Mouse (Mus musculus): ENCODE results near the gene Sec63. TPM values are rescaled to one million over a fixed set of nuclear protein-coding genes. Genes with fewer than 3 reads are reported as not detected.

Sec63 gene
- total and polyA plus RNA-seq, 2 experiments from 2014 or later: 14.0 to 24.9 TPM

- no peak overlapping the region for H3K4me2 ChIP-seq (ENCODE audit: low read depth)
- TF ChIP-seq CTCF (IDR thresholded peaks at IDR 0.05; ENCODE audit: low read depth): peak; percentile 58
- H3K4me3 ChIP-seq (ENCODE audit: low read depth, low read length): no peak overlapping the region
- H3K27ac ChIP-seq (ENCODE audit: low read depth, low read length): no peak overlapping the region
- no peaks in the 10 kb centered on the region for H3K4me1 ChIP-seq (ENCODE audit: insufficient read depth)
- no peaks in the 10 kb centered on the region for H3K27me3 ChIP-seq (ENCODE audit: insufficient read depth, low read length)
- DNase-seq (no peak), ATAC-seq (no peak)
- 68% methylated on average over 16 of the region's 16 CpGs for WGBS
- H3K9me3 ChIP-seq (ENCODE audit: low read length): no peaks in the 10 kb centered on the region
- no peak overlapping the region for H3K9ac ChIP-seq
- H3K36me3 ChIP-seq (ENCODE audit: insufficient read depth): no peaks in the 10 kb centered on the region
These were observed 80.4 kb downstream of the Sec63 start for GRCm38 (mm10) chr10:42841531-42842195.

GRCm38 (mm10) chr10:42842358-42842757, 81.1 kb downstream of the Sec63 start:
- Histone ChIP-seq H3K4me2 (ENCODE audit: low read depth) (no peak overlapping the region), H3K9me3 (ENCODE audit: low read length) (no peaks in the 10 kb centered on the region), H3K4me1 (ENCODE audit: insufficient read depth) (no peaks in the 10 kb centered on the region), H3K27me3 (ENCODE audit: insufficient read depth, low read length) (no peaks in the 10 kb centered on the region), H3K36me3 (ENCODE audit: insufficient read depth) (no peaks in the 10 kb centered on the region), H3K27ac (ENCODE audit: low read depth, low read length) (no peak overlapping the region), H3K4me3 (ENCODE audit: low read depth, low read length) (no peak overlapping the region), H3K9ac (no peak overlapping the region)
- ATAC-seq: peak; percentile 61
- peak; percentile 77 for DNase-seq
- WGBS: 18% methylated on average over 9 of the region's 9 CpGs
- TF ChIP-seq CTCF (IDR thresholded peaks at IDR 0.05; ENCODE audit: low read depth): peak; percentile 91

- H3K27ac ChIP-seq (ENCODE audit: low read depth, low read length): no peak overlapping the region
- no peaks in the 10 kb centered on the region for H3K4me1 ChIP-seq (ENCODE audit: insufficient read depth)
- no peak for ATAC-seq
- H3K9ac ChIP-seq: no peak overlapping the region
- no peak for DNase-seq
- 59% methylated on average over 1 of the region's 1 CpGs for WGBS
- H3K4me3 ChIP-seq (ENCODE audit: low read depth, low read length): no peak overlapping the region
- no peaks in the 10 kb centered on the region for H3K36me3 ChIP-seq (ENCODE audit: insufficient read depth)
- no peaks in the 10 kb centered on the region for H3K9me3 ChIP-seq (ENCODE audit: low read length)
- H3K4me2 ChIP-seq (ENCODE audit: low read depth): no peak overlapping the region
- TF ChIP-seq CTCF (IDR thresholded peaks at IDR 0.05; ENCODE audit: low read depth): no peak
- H3K27me3 ChIP-seq (ENCODE audit: insufficient read depth, low read length): no peaks in the 10 kb centered on the region
These were observed 82.1 kb downstream of the Sec63 start for GRCm38 (mm10) chr10:42843416-42843815.

- H3K9ac ChIP-seq: no peak overlapping the region
- H3K9me3 ChIP-seq (ENCODE audit: low read length): no peaks in the 10 kb centered on the region
- no peaks in the 10 kb centered on the region for H3K4me1 ChIP-seq (ENCODE audit: insufficient read depth)
- 46% methylated on average over 1 of the region's 1 CpGs for WGBS
- no peaks in the 10 kb centered on the region for H3K27me3 ChIP-seq (ENCODE audit: insufficient read depth, low read length)
- DNase-seq (no peak), ATAC-seq (no peak)
- no peak overlapping the region for H3K4me2 ChIP-seq (ENCODE audit: low read depth)
- H3K36me3 ChIP-seq (ENCODE audit: insufficient read depth): no peaks in the 10 kb centered on the region
- no peak overlapping the region for H3K4me3 ChIP-seq (ENCODE audit: low read depth, low read length)
- H3K27ac ChIP-seq (ENCODE audit: low read depth, low read length): no peak overlapping the region
- TF ChIP-seq CTCF (IDR thresholded peaks at IDR 0.05; ENCODE audit: low read depth): no peak
These were observed 84.2 kb downstream of the Sec63 start for GRCm38 (mm10) chr10:42845480-42845879.

GRCm38 (mm10) chr10:42848179-42849080, 87.1 kb downstream of the Sec63 start:
- DNase-seq (no peak), ATAC-seq (no peak)
- TF ChIP-seq CTCF (IDR thresholded peaks at IDR 0.05; ENCODE audit: low read depth): no peak
- Histone ChIP-seq H3K4me2 (ENCODE audit: low read depth) (no peak overlapping the region), H3K27ac (ENCODE audit: low read depth, low read length) (no peak overlapping the region), H3K4me3 (ENCODE audit: low read depth, low read length) (no peak overlapping the region), H3K9me3 (ENCODE audit: low read length) (no peaks in the 10 kb centered on the region), H3K4me1 (ENCODE audit: insufficient read depth) (no peaks in the 10 kb centered on the region), H3K9ac (no peak overlapping the region), H3K36me3 (ENCODE audit: insufficient read depth) (no peaks in the 10 kb centered on the region), H3K27me3 (ENCODE audit: insufficient read depth, low read length) (no peaks in the 10 kb centered on the region)
- 90% methylated on average over 13 of the region's 13 CpGs for WGBS

- Histone ChIP-seq H3K9ac (no peak overlapping the region), H3K36me3 (ENCODE audit: insufficient read depth) (no peaks in the 10 kb centered on the region), H3K4me2 (ENCODE audit: low read depth) (no peak overlapping the region), H3K27ac (ENCODE audit: low read depth, low read length) (no peak overlapping the region), H3K4me1 (ENCODE audit: insufficient read depth) (no peaks in the 10 kb centered on the region), H3K27me3 (ENCODE audit: insufficient read depth, low read length) (no peaks in the 10 kb centered on the region), H3K4me3 (ENCODE audit: low read depth, low read length) (no peak overlapping the region), H3K9me3 (ENCODE audit: low read length) (no peaks in the 10 kb centered on the region)
- no peak for DNase-seq
- ATAC-seq: no peak
- 89% methylated on average over 7 of the region's 7 CpGs for whole genome bisulfite sequencing
- TF ChIP-seq CTCF (IDR thresholded peaks at IDR 0.05; ENCODE audit: low read depth): no peak
These were observed 87.7 kb downstream of the Sec63 start for GRCm38 (mm10) chr10:42849081-42849400.

GRCm38 (mm10) chr10:42854838-42855237, 93.5 kb downstream of the Sec63 start:
- H3K4me2 ChIP-seq (ENCODE audit: low read depth): no peak overlapping the region
- WGBS: 39% methylated on average over 4 of the region's 4 CpGs
- H3K9ac ChIP-seq: no peak overlapping the region
- no peak for TF ChIP-seq CTCF (IDR thresholded peaks at IDR 0.05; ENCODE audit: low read depth)
- DNase-seq (no peak), ATAC-seq (no peak)
- H3K4me3 ChIP-seq (ENCODE audit: low read depth, low read length): no peak overlapping the region
- H3K27ac ChIP-seq (ENCODE audit: low read depth, low read length): no peak overlapping the region
- H3K9me3 ChIP-seq (ENCODE audit: low read length): no peaks in the 10 kb centered on the region
- H3K4me1 ChIP-seq (ENCODE audit: insufficient read depth): peaks cover 6% of the 10 kb centered on the region; the same call in 1 of the 2 replicates
- H3K27me3 ChIP-seq (ENCODE audit: insufficient read depth, low read length): no peaks in the 10 kb centered on the region
- no peaks in the 10 kb centered on the region for H3K36me3 ChIP-seq (ENCODE audit: insufficient read depth)
